Mouse (Mus musculus) neural tube, embryonic 13.5 days (tissue): Measurements from ENCODE around the gene Flt1. TPM values are rescaled to one million over a fixed set of nuclear protein-coding genes. Genes with fewer than 3 reads are reported as not detected.

Source experiments
- ATAC-seq: fragments of 200-750 bp; cut with Nextera tagmentation; 2 replicates; pipeline ENCODE4 v1.8.0; 2017; ENCODE audit warnings: low read depth, mild to moderate bottlenecking, moderate TSS enrichment, moderate library complexity
- H3K27ac ChIP-seq: fragments of 300-500 bp; sonication (generic); replicated peaks from 2 replicates; pipeline ENCODE4 v1.5.1; 2015; ENCODE audit warnings: moderate library complexity, mild to moderate bottlenecking, inconsistent platforms
- H3K27me3 ChIP-seq: fragments of 300-500 bp; sonication (generic); 2 replicates; pipeline ENCODE4 v1.6.1; 2015; ENCODE audit warnings: mild to moderate bottlenecking, inconsistent platforms
- H3K36me3 ChIP-seq: fragments of 300-500 bp; sonication (generic); 2 replicates; pipeline ENCODE4 v1.6.1; 2015; ENCODE audit warnings: mild to moderate bottlenecking, inconsistent platforms
- H3K4me1 ChIP-seq: fragments of 300-500 bp; sonication (generic); replicated peaks from 2 replicates; pipeline ENCODE4 v1.6.1; 2015; ENCODE audit warnings: inconsistent platforms
- H3K4me2 ChIP-seq: fragments of 300-500 bp; sonication (generic); 2 replicates; pipeline ENCODE4 v1.6.1; 2015; ENCODE audit warnings: inconsistent platforms, mild to moderate bottlenecking, moderate library complexity
- H3K4me3 ChIP-seq: fragments of 300-500 bp; sonication (generic); 2 replicates; pipeline ENCODE4 v1.5.1; 2015; ENCODE audit warnings: mild to moderate bottlenecking, inconsistent platforms
- H3K9ac ChIP-seq: fragments of 300-500 bp; sonication (generic); 2 replicates; pipeline ENCODE4 v1.6.1; 2015; ENCODE audit warnings: moderate library complexity, mild to moderate bottlenecking, inconsistent platforms
- H3K9me3 ChIP-seq: fragments of 300-500 bp; sonication (generic); 2 replicates; pipeline ENCODE4 v1.6.1; 2016; ENCODE audit warnings: inconsistent platforms
- WGBS: fragments of 180-500 bp; shearing (Covaris S2); methylation state at CpG from one replicate; pipeline ENCODE4 v1.1.7; 2015; 5-methylcytosine and 5-hydroxymethylcytosine counted together
- polyA plus RNA-seq: library from polyadenylated mRNA; unstranded; fragments of >200 nt; fragmentation: Nextera tagmentation; extraction: Ambion mirVana; gene quantifications from 2 replicates; pipeline ENCODE4 v1.2.1, GENCODE M21; 2015

Gene Flt1
- polyA plus RNA-seq, 1 experiment from 2014 or later = 12.3 TPM

GRCm38 (mm10) chr5:147721438-147721837 is 4.4 kb downstream of the Flt1 start:
- Histone ChIP-seq H3K4me1 (peaks cover 17% of the 10 kb centered on the region), H3K36me3 (no peaks in the 10 kb centered on the region), H3K4me2 (0 out of 2 replicates have a peak overlapping the region, but pooled peaks have one; percentile 3), H3K9ac (no peak overlapping the region), H3K9me3 (no peaks in the 10 kb centered on the region), H3K4me3 (no peak overlapping the region), H3K27me3 (peaks cover 91% of the 10 kb centered on the region), H3K27ac (no peak overlapping the region)
- no peak for ATAC-seq
- WGBS = 31% methylated on average over 8 of the region's 8 CpGs

GRCm38 (mm10) chr5:147718335-147718734 is 7.5 kb downstream of the Flt1 start:
- no peaks in the 10 kb centered on the region for H3K36me3 ChIP-seq
- ATAC-seq = no peak
- peaks cover 65% of the 10 kb centered on the region for H3K27me3 ChIP-seq

GRCm38 (mm10) chr5:147716697-147717217 is 9.1 kb downstream of the Flt1 start:
- no peak overlapping the region for H3K4me3 ChIP-seq
- WGBS = 74% methylated on average over 15 of the region's 15 CpGs
- H3K27me3 ChIP-seq = peaks cover 51% of the 10 kb centered on the region
- no peak for ATAC-seq
- H3K4me2 ChIP-seq = no peak overlapping the region
- H3K36me3 ChIP-seq = no peaks in the 10 kb centered on the region
- H3K9me3 ChIP-seq = no peaks in the 10 kb centered on the region
- no peak overlapping the region for H3K9ac ChIP-seq
- H3K4me1 ChIP-seq = no peaks in the 10 kb centered on the region
- H3K27ac ChIP-seq = no peak overlapping the region

More at GRCm38 (mm10) chr5:147718335-147718734, 7.5 kb downstream of the Flt1 start:
- WGBS = 85% methylated on average over 7 of the region's 7 CpGs
- no peaks in the 10 kb centered on the region for H3K9me3 ChIP-seq
- H3K27ac ChIP-seq = no peak overlapping the region
- no peak overlapping the region for H3K4me2 ChIP-seq
- no peak overlapping the region for H3K9ac ChIP-seq
- H3K4me3 ChIP-seq = no peak overlapping the region
- H3K4me1 ChIP-seq = no peaks in the 10 kb centered on the region

GRCm38 (mm10) chr5:147716276-147716675 is 9.5 kb downstream of the Flt1 start:
- Histone ChIP-seq H3K27me3 (peaks cover 46% of the 10 kb centered on the region), H3K36me3 (no peaks in the 10 kb centered on the region), H3K9ac (no peak overlapping the region), H3K9me3 (no peaks in the 10 kb centered on the region), H3K4me1 (no peaks in the 10 kb centered on the region), H3K27ac (no peak overlapping the region), H3K4me3 (no peak overlapping the region), H3K4me2 (no peak overlapping the region)
- 78% methylated on average over 9 of the region's 9 CpGs for whole genome bisulfite sequencing
- no peak for ATAC-seq

GRCm38 (mm10) chr5:147715391-147715790 is 10.4 kb downstream of the Flt1 start:
- 77% methylated on average over 13 of the region's 13 CpGs for WGBS
- no peak for ATAC-seq
- H3K27me3 ChIP-seq = peaks cover 37% of the 10 kb centered on the region

GRCm38 (mm10) chr5:147708500-147708899 is 17.3 kb downstream of the Flt1 start:
- H3K27me3 ChIP-seq = no peaks in the 10 kb centered on the region
- WGBS = 69% methylated on average over 4 of the region's 4 CpGs
- H3K36me3 ChIP-seq = no peaks in the 10 kb centered on the region
- no peak overlapping the region for H3K27ac ChIP-seq
- H3K9me3 ChIP-seq = no peaks in the 10 kb centered on the region
- H3K4me3 ChIP-seq = no peak overlapping the region
- ATAC-seq = no peak
- H3K9ac ChIP-seq = no peak overlapping the region
- H3K4me2 ChIP-seq = no peak overlapping the region
- no peaks in the 10 kb centered on the region for H3K4me1 ChIP-seq

More at GRCm38 (mm10) chr5:147715391-147715790, 10.4 kb downstream of the Flt1 start:
- H3K4me3 ChIP-seq = no peak overlapping the region
- no peaks in the 10 kb centered on the region for H3K9me3 ChIP-seq
- H3K4me1 ChIP-seq = no peaks in the 10 kb centered on the region
- no peak overlapping the region for H3K4me2 ChIP-seq
- H3K36me3 ChIP-seq = no peaks in the 10 kb centered on the region
- no peak overlapping the region for H3K27ac ChIP-seq
- H3K9ac ChIP-seq = no peak overlapping the region

- no peaks in the 10 kb centered on the region for H3K4me1 ChIP-seq
- ATAC-seq = no peak
- H3K9ac ChIP-seq = no peak overlapping the region
- no peak overlapping the region for H3K27ac ChIP-seq
- H3K4me3 ChIP-seq = no peak overlapping the region
- H3K27me3 ChIP-seq = no peaks in the 10 kb centered on the region
- no peaks in the 10 kb centered on the region for H3K9me3 ChIP-seq
- H3K4me2 ChIP-seq = no peak overlapping the region
- H3K36me3 ChIP-seq = no peaks in the 10 kb centered on the region
- WGBS = 69% methylated on average over 4 of the region's 4 CpGs
Observed at GRCm38 (mm10) chr5:147707479-147707878, 18.3 kb downstream of the Flt1 start.

GRCm38 (mm10) chr5:147704890-147705289 is 20.9 kb downstream of the Flt1 start:
- WGBS = 63% methylated on average over 4 of the region's 4 CpGs
- Histone ChIP-seq H3K4me1 (no peaks in the 10 kb centered on the region), H3K4me2 (no peak overlapping the region), H3K27me3 (no peaks in the 10 kb centered on the region), H3K9ac (no peak overlapping the region), H3K9me3 (no peaks in the 10 kb centered on the region), H3K36me3 (no peaks in the 10 kb centered on the region), H3K4me3 (no peak overlapping the region), H3K27ac (no peak overlapping the region)
- ATAC-seq = no peak

GRCm38 (mm10) chr5:147702423-147702822 is 23.4 kb downstream of the Flt1 start:
- Histone ChIP-seq H3K27me3 (peaks cover 4% of the 10 kb centered on the region; the same call in 1 of the 2 replicates), H3K36me3 (no peaks in the 10 kb centered on the region), H3K4me2 (no peak overlapping the region), H3K27ac (no peak overlapping the region), H3K9ac (no peak overlapping the region), H3K4me3 (no peak overlapping the region), H3K9me3 (no peaks in the 10 kb centered on the region), H3K4me1 (no peaks in the 10 kb centered on the region)
- no peak for ATAC-seq
- WGBS = 86% methylated on average over 5 of the region's 5 CpGs

GRCm38 (mm10) chr5:147701024-147701423 is 24.8 kb downstream of the Flt1 start:
- 95% methylated on average over 3 of the region's 3 CpGs for WGBS
- ATAC-seq = no peak
- no peaks in the 10 kb centered on the region for H3K4me1 ChIP-seq

GRCm38 (mm10) chr5:147698044-147698443 is 27.8 kb downstream of the Flt1 start:
- no peak overlapping the region for H3K9ac ChIP-seq
- peaks cover 12% of the 10 kb centered on the region; the same call in 1 of the 2 replicates for H3K27me3 ChIP-seq
- H3K4me1 ChIP-seq = no peaks in the 10 kb centered on the region
- WGBS = 38% methylated on average over 13 of the region's 13 CpGs
- H3K27ac ChIP-seq = no peak overlapping the region
- no peaks in the 10 kb centered on the region for H3K36me3 ChIP-seq
- H3K4me3 ChIP-seq = no peak overlapping the region
- H3K9me3 ChIP-seq = no peaks in the 10 kb centered on the region
- no peak overlapping the region for H3K4me2 ChIP-seq
- no peak for ATAC-seq

More at GRCm38 (mm10) chr5:147701024-147701423, 24.8 kb downstream of the Flt1 start:
- Histone ChIP-seq H3K9me3 (no peaks in the 10 kb centered on the region), H3K9ac (no peak overlapping the region), H3K27me3 (peaks cover 12% of the 10 kb centered on the region; the same call in 1 of the 2 replicates), H3K4me2 (no peak overlapping the region), H3K4me3 (no peak overlapping the region), H3K27ac (no peak overlapping the region), H3K36me3 (no peaks in the 10 kb centered on the region)

- WGBS = 14% methylated on average over 5 of the region's 5 CpGs
- Histone ChIP-seq H3K9me3 (no peaks in the 10 kb centered on the region), H3K4me3 (no peak overlapping the region), H3K4me2 (no peak overlapping the region), H3K9ac (no peak overlapping the region), H3K36me3 (no peaks in the 10 kb centered on the region), H3K27me3 (peaks cover 12% of the 10 kb centered on the region; the same call in 1 of the 2 replicates), H3K27ac (no peak overlapping the region), H3K4me1 (no peaks in the 10 kb centered on the region)
- no peak for ATAC-seq
Observed at GRCm38 (mm10) chr5:147697165-147697564, 28.6 kb downstream of the Flt1 start.

- H3K4me2 ChIP-seq = no peak overlapping the region
- no peaks in the 10 kb centered on the region for H3K4me1 ChIP-seq
- H3K9me3 ChIP-seq = 0 out of 2 replicates have a peak, but pooled peaks cover 5% of the 10 kb centered on the region
- no peak for ATAC-seq
- 83% methylated on average over 1 of the region's 1 CpGs for WGBS
- H3K4me3 ChIP-seq = no peak overlapping the region
- H3K27me3 ChIP-seq = 0 out of 2 replicates have a peak, but pooled peaks cover 9% of the 10 kb centered on the region
- no peak overlapping the region for H3K27ac ChIP-seq
- no peak overlapping the region for H3K9ac ChIP-seq
- H3K36me3 ChIP-seq = no peaks in the 10 kb centered on the region
Observed at GRCm38 (mm10) chr5:147692622-147693021, 33.2 kb downstream of the Flt1 start.
